Mouse (Mus musculus): ENCODE results near the gene Npdc1. TPM values are rescaled to one million over a fixed set of nuclear protein-coding genes. Genes with fewer than 3 reads are reported as not detected.
A peak's percentile ranks its signal among the peaks of the same experiment; 100 is the strongest.

The Npdc1 gene
- total RNA-seq (2021), result 100 to 1,000 TPM; 422 to 431 TPM

DNA sequence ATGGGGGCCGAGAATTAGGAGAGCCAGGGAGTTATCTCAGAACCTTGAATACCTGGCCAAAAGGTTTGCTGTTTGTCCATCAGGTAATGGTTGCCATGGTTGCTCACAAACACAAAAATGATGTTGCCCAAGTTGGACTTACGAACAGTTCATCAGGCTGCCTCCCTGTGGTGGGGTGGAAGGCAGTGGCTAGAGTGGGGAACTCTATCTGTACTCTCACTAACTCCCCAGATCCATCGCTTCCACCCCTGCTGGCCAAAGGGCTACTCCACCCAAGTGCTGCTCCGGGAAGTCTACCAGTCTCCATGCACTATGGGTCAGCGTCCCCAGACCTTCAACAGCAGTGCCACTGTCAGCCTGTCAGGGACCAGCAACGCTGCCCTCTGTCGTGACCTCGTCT is at the start of gene Npdc1:
TSS of gene Npdc1 (plus strand) at position 301 of the 400 bp plus-strand sequence.
- DNase-seq, result no peak

DNA sequence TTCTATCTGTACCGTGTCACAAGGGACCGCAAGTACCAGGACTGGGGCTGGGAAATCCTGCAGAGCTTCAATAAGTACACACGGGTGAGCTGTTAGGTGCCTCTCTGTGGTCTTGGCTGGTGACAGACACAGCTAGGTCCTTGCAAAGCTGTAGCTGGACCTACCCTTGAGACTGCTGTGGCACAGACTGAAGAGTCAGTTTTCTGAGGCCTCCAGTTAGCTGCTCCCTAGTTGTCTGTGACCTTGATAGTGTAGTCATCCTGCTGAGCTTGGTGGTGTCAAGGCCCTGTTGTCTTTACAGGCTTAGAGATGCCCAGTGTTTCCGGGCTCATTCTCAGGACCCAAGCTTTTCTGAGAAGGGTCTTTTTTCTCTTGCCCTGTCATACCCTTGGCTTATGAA is 49.7 kb upstream of the Npdc1 start:
- no peak for DNase-seq

DNA sequence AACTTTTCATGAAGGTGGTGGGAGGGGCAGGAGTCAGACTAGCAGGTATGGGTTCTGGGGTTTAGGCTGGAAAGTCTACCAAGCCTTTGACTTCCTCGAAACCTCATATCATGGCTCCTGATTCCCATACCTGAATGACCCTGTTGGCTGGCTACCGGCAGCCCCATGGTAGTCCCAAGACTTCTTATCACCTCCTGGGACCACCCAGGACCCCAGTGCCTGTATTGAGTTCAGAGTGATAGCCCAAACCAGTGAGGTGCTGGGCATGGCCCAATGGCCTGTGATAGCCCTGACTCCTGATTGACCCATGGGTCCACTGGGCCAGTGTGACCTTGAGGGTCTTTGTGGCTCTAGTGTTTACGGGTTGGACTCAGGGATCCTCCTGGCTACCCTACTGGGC is 48.5 kb upstream of the Npdc1 start:
- DNase-seq, result no peak

DNA sequence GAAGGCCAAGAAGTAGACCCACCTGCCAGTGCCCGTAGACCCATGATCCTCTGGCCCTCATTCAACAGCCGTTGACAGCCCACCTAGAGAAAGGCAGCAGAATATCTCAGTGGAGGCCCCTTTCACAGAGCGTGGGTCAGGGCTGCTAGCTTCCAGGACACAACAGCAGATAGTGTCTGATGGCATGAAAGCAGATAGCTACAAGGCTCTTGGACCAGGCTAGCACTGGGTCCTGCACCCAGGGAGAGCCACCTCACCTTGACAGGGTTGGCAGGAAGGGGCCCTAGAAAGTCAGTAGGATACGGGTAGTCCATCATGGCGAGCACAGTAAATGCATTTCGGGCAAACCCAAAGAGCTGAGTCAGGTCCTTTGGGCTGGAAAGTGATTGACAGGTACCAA is 44.9 kb upstream of the Npdc1 start:
- no peak for DNase-seq

DNA sequence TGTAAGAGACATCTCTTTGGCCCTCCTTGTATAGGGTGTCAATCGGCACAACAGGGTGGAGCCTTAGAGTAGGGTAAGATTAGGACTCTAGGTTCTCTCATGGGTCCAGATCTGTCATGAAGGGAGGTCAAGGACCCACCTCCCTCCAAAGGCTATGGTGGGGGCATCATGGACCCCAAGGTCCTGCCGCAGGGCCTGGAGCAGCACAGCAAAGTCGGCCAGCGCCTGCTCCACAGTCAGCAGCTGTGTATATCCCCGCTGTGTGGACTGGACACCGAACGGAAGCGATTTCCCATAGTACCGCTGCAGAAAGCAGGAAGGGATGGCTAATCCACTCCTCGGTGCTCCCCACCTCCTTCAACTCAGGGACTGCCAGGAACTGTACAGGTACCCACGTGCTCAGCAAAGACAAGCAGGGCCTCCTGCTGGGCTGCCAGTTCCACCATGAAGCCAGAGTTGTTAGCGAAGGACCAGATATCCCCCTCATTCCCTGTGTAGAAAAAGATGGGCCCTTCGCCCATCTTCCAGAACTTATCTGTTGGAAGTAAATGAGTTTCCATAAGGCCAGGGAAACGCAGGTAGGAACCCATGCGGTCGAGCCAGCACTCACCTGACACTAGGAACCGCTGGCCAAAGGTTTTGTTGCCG is 43.6 kb upstream of the Npdc1 start:
- no peak for DNase-seq

DNA sequence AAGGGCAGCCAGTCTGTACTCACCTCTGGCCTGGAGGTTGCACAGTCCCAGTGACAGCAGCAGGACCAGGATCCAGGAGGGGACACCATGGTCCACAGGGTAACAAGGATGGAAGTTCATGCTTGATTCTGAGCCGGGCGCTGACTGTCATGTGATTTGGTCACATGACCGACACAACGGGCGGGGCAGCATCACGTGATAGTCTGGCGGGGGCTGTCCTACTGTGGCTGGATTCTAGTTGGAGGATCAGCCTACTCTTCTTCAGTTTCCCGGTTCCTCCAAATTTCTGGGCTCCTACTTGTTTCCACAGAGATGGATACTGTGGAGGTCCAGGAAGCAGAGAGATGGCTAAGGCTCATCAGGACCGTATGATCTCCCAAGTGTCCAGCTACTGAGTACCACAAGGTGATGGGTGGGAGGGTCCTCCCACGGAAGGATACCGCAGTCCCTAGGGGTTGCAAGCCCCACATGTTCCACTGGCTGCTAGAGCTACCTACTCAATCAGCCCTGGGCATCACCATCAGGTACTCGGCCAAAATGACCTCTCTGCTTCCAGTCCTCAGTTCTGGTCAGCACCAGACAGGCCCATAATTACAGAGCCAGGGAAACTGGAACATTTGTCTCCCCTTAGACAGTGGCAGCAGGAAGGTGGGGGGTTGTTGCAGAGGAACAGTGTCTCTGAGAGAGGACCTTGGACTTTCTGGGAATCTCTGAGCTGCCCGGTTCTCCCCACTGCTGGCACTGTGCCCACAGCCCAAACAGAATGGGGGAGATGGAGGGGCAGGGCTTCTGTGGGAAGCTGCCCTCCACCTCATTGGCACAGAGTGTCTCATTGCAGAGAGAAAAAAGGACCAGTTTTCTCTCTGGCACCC is 42.7 kb upstream of the Npdc1 start, which contains the start of gene Dpp7:
TSS of gene Dpp7 (minus strand) at position 152 of the 872 bp plus-strand sequence.
- DNase-seq, result peak; percentile 78 to 80

DNA sequence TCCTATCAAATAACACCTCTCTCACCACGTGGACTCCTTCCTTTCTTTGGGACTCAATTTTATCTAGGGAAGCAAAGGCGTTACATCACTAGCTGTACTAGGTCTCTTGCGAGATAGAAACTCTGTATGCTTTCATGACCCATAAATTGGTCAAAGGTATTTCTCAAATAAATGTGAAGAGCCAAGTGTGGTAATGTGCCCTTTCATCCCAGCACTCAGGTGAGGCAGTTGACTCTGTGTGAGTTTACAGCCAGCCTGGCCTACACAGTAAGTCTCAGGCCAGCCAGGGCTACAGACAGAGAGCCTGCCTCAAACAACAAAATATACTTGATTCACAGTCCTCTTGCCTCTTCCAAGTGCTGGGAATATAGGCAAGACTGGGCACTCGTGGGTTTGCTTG is 39.3 kb upstream of the Npdc1 start:
- DNase-seq, result no peak

DNA sequence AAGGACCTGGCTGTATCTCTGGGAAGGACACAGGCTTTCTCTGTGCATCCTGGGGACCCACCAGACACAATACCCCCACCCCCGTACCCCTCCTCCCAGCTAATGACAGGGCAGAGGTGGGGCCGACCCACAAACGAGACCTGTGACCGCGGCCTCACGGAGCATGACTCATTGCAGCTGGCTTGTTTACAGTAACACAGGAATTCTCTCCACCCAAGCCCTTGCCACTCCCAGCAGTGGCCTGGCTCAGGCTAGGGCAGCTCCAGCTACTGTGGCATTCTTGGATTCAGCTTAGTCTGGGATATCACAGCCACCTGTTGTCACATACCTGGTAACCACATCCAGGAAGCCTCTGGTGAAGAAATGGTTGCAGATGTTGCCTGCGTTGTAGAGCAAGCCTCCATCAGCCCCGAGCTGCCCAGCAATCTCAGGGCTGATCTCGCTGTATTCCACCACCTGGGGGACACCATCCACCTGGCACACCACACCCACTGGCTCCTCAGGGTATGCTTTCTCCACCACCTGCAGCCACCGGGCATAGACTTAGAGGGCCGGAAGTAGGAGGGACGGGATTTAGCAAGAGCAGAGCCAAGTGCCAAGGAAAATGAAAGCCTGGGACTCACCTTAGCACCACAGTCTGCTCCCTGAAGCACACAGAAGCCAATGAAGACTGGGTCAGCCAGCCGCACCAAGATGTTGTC is 35.5 kb upstream of the Npdc1 start:
- DNase-seq, result no peak

DNA sequence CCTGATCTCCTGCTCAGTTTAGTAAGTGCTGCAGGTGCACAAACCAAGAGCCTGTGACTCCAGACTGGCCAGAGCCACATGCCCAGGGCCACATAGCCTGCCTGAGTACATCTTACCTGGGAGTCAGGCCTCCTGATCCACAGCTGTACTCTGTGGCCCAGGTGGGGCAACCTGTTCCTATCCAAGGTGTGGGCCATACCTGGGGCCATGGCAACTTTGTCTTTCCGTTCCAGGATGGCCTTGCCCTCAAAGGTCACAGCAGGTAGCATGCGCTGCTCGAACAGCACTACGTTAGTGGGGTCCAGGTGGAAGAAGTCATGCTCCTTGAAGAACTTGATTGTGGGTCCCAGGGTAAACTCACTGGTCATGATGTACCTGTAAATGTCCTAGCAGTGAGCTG is 34.8 kb upstream of the Npdc1 start:
- no peak for DNase-seq

DNA sequence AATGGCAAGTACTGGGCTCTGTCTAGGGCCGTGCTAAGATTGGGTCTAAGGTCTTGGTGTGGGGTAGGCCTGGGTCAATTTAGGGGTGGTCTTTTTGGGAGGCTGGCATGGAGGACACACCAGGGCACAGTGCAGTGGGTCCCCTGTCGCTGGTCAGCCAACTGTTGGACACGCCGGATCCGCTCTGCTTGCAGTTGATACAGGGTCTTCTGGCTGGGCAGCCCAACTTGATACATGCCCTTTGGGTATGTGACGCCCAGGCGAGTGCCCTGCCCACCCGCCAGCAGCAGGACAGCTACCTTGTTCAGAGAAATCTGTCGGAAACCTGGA is 34.4 kb upstream of the Npdc1 start:
- DNase-seq, result no peak

DNA sequence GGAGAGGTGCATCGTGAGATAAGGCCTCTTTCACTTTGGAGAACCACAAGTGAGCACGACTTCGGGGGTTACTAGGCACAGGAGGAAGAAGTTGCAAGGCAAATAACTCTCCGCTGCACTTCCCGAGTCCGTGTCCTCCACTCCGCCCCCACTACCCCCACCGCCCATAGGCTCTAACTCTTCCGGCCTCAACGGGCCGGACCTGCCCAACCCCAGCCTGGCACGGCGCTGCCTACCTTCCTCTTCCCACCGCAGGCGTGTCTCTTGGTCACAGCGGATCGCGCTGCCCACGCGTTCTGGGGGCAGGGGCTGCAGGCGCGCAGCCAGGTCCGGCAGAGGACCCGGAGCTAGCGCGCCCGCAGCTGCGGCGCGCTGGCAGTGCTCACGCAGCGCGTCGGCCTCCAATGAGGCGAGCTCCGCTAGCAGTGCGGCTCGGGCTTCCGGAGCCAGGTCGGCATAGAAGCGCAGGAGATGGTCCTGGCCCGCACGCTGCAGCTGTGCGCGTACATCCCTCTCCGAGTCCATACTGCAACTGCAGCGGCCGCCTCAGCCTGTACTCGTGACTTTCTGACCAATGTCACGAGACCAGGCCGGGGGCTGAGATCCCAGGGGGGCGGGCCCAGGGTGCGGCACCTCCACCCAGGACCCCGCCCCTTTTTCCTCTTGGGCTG is 33.9 kb upstream of the Npdc1 start, which contains the start of gene Uap1l1:
TSS of gene Uap1l1 (minus strand) at position 592 of the 671 bp plus-strand sequence.
- DNase-seq, result peak; percentile 47 to 55

DNA sequence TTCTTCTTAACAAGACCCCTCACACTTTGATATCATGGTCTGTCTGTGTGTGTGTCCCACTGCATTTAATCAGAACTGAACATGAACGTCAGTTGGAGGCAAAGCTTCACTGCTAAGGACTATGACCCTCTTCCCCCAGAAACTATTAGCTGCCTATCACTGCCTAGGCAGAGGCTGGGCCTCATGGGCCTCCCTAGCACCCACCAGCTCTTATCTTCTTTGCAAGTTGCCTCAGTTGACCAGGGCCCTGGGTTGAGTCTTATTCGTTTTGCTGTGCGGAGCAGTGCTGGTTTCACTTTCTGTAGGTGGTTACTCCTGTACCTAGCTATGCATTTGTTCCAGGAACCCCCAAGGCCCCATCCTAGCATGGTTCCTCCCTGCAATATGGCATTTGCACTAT is 29.2 kb upstream of the Npdc1 start:
- DNase-seq, result no peak

DNA sequence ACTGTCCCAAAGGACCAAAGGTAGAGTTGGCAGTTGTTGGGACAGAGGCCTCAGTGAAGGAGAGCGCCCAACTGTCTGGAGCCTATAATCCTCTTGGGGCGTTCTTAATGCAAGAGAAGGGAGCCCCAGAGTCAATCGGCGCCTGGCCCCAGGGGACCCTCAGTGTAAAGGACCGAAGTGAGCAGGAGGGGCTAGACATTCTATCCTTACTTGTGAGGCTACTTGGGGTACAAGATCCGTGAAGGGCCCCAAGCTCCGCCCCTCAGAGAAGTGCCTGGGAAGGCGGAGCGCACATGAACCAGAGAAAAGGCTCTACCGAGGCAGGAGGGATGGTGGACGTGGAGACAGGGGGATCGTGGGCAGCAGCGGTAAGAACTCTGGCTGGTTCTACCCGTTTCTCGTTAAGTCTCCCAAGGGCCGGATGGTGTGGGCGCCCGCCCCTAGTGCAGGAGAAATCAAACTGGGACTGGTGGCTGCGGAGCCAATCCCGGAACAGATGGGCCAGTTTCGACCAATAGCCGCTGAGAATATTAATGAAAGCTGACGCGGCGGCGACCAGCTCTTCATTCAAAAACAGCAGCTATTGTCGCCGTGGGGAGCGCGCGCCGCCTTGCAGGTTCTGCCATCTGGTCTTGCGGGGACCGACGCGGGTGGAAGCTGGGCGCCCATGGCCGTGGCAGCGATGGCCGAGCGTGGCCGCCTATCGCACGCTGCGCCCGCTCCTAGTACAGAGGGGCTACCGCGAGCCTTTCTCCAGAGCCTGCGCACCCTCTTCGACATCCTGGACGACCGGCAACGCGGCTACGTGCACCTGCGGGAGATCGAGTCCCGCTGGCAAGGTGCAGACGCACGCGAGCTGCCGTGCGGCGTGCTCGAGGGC is 27.1 kb upstream of the Npdc1 start, which contains the start of gene Sapcd2:
TSS of gene Sapcd2 (plus strand) at position 558 of the 880 bp plus-strand sequence.
- peak; percentile 87 to 88 for DNase-seq

DNA sequence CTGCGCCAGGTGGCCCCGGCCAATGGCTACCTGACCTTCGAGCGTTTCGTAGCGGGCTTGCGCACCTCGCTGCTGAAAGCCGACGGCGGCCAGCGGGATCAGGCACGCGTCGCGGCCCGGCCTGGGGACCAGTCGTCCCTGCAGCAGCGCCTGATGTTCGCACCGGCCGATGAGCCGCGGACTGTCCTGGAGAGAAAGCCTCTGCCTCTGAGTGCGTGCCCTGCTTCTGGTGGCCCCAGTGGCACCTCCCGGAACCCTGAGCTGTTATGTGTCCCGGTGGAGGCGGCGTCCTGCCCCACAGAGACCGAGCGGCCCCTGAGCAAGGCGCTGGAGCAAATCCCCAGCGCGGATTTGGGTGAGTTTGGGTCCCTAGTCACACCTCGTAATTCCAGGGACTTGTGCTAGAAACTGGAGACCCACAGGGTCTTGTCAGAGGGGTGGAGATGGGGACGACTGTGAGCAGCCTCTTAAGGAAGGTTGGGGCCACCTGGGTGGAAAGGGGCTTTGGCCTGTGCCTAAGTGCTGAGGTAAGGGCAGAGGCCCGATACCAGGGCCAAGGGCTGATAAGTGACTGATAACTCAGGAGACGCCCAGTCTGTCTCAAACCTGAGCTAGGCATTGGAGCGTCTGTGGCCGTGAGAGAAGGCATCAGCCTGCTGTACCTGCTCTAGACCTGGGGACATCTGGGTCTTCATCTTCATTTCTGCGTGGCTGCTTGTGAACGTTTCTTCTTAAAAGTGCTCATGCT is 26.3 kb upstream of the Npdc1 start:
- no peak for DNase-seq

DNA sequence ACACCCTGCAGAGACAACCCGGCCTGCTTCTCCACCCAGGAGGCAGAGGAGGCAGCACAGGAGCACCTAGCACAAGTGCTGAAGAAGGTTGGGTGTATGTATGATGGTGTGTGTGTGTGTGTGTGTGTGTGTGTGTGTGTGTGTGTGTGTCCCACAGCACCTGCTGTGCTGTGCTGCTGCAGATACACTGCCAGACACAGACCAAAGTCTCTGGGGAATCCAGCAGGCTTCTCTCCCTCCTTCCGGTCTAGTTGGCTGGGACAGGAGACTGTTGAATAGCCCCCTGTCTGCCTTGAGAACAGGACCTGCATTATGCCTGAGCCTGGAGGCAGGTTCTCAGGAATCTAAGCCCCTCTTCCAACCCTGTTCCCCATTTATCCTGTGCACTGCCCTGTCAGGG is 25.7 kb upstream of the Npdc1 start:
- no peak for DNase-seq

DNA sequence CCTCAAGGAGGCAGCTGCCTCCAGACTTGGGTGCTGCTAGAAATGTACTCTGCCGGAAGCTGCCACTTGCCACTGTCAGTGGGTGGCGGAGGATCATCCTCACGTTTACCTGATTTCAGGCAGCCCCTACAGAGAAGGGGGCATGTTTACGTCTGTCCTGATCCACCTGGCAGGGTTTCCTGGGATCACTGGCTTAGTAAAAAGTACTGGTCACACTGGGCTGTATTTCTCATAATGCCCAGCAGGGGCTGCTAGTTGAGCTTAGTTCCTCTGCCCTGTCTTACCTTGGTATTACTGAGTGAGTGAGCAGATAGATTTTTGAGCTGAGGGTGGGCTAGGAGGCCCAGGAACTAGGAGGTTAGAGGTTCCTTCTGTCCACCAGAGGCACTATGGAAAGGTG is 22.6 kb upstream of the Npdc1 start:
- DNase-seq, result no peak

DNA sequence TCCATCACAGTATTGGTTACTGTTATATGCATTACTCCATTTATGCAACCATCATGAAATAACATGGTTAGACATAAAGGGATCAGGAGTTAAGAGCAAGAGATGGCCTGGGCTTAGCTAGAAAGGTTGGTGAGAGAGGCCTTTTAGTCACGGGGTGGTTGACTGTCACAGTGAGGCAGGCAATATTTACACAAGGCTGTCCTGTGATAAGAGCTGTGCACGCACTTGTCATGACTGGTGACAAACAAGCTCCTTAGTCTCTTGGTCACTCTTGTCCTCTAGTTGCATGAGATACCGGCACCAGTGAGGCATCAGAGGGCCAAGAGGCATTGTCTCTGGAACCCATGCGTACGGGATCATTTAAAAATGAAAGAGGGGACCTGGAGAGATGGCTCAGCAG is 14.7 kb upstream of the Npdc1 start:
- no peak for DNase-seq

DNA sequence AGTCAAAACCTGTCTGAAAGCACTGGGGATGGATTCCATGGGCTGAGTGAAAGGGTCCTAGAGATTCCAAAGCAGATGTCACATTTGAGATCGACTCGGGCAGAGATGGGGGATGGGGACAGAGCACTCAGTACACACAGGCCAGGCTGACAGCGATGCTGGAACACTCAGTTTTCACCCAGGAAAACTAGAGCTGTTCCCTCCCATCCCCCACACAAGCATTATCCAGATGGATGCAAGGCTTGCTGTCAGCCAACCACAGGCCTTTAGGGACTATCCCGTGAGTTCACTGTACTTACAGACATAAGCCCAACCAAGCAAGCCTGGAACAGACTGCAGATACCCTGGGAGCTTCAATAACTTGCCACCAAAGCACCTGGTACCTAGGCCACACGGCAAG is 7.9 kb upstream of the Npdc1 start:
- no peak for DNase-seq

DNA sequence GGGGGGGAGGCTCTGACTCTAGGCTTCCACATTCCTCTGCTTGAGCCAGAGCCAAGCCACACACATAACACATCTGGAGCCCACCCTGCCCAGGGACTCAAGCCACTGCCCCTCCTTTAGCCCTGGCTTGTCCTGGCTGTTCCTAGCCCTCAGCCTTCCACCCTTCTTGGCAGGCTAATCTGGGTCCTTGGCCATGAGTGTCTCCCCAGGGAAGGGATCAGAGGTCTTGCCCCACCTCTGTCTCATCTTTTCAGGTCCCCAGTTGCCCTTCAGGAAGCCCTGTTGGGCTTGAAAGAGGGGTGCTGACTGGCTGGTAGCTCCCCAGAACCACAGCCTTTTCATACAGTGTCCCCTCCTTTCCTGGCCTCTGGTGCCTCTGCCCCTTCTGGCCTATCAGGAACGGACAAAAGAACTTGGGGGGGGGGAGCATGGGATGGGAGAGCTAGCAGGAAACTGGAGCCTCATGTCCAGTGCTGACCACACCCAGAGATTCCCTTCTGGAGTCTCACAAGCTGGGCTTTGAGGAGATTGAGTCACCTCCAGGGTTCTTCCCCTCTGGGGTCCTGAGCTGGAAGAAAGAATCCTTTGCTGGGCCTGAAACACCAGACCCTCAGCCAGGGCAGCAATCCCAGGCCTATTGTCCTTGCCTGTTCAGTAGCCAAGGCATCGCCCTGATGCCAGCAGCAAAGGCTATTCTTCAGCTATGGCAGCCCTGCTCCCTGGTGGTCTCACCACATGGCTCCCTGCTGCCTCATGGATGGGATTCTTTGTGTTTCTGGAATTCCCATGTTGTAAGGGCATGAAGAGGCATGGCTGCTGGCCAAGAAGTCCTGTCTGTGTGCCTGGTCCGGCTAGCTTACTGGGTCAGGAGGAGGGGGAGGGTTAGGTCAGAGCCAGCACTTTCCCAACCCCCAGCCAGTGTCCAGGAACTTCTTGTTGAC is 4.6 kb upstream of the Npdc1 start:
- peak in 1 of 2 experiments; percentile 49 for DNase-seq

Data from layer of hippocampus, postnatal 36 days (tissue).